Mouse (Mus musculus): ENCODE data around the gene Eif6.

The Eif6 gene

DNA sequence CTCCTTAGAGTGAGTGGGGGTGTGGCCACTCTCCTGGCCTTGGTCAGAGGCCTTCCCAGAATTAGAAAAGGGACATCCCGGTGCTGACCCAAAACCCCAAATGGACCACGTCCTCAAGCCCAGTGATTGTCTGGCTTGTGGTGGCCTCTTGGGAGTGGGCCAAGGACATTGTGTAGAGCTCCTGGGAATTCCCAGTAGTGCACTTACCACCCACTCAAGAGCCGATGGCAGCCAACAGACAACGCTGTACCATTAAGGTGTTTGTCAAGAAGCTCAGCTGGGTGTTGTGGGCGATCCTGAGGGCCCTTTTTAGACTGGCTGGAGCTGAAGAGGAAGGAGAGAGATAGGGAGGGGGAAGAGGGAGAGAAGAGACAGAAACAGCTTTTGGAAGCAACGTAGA, 42.2 kb downstream of the Eif6 start:
- DNase-seq, result no peak

DNA sequence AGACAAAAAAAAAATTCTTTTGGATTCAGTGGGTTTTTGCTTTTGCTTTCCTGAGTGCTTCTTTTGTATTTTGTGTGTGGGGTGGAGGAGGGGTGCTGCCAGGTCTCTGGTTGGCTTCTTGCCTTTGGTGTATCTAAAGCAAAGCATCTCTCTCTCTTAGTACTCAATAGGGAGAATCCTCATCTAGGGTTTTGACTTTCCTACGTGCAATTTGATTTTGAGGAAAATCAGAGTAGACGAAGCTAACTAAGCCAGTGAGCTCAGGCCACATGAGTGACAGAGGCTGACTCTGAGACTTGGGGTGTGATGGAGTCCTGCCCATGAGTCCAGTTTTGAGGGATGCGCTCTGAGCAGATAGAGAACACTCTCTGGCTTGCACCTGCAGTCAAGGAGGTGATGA, 47.2 kb downstream of the Eif6 start:
- no peak for DNase-seq

DNA sequence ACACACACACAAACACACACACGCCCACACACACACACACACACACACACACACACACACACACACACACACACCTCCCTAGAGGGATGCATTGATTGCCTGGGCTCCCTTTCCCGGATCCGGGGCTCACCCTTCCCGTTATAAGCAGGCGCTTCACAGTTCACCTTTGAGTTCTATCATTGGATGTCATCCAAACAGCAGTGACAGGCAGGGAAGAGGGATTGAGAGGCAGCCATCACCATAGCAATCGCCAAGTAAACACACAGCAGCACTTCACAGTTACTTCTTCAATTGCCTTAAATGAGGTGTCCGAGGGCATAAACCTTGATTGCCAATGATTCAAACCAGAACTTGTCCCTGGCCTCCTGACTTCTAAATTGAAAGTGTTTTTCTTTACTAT, 47.7 kb downstream of the Eif6 start:
- DNase-seq, result no peak

DNA sequence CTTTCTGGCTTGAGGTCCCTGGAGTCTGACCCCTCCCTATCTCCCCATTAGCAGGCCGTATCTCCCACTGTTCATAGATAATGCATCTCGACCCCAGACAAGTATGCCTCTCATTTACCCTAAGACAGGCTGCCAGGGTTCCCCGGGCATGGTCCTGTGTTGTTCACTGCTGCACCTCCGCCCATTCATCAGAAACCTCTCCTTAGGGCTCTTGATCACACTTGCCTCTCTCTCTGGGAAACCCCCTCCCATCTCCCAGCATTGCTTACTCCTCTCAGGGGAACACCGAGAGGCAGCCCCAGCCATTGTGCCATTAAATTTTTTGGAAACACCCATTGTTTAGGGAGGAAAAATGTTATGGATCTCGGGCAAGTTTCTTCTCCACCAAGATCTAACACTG, 48.7 kb downstream of the Eif6 start:
- no peak for DNase-seq

DNA sequence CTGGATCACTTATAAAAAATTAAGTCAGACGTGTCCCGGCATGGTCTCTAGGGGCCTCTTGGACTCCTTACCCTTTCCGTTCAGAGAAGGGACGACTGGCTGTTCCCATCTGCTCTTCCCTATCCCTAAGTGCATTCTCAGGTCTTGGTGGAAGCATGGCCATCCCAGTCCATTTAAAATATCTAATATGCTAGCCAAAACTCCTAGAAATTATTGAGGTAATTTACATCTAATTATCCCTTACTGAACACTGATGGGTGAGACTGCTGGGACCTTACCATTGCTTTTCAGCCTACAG, 49.1 kb downstream of the Eif6 start:
- no peak for DNase-seq

DNA sequence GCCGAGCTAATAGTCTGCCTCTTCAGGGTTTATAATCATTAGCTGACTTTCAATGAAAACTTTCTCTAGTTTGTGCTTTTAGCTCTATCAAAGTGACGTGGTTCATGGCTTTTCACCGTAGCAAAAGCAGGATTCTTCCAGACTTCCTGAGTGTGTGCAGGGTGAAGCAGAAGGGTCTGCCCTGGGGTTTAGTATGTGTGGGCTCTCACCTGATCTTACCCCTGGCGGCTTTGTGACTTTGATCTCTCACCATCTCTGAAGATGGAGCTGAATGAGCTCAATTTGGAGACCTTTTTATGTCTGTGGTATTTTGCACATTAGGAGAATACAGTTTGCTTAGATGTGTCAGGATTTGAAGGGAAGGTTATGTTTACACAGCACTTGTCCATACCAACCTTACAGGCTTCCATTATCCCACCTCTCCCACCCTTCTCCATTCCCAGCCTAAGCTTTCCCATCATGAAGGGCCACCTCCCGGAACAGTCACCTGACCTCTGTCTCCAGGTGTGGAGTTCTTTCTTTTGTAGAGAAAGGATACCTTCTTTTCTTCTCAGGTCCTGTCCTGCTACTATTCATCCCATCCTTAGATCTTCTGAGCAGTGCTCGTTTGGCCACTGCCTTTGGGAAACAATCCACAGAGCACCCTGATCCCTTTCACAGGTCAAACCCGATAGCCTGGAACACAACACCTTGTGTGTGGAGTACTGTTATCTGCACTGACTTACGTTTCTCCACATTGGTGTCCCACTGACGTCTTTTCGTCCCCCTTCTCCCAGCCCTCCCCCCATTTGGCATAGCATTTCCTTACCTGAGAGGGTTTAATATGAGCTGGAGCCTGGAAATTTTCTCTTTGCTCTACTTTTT, 49.7 kb downstream of the Eif6 start:
- DNase-seq, result no peak

DNA sequence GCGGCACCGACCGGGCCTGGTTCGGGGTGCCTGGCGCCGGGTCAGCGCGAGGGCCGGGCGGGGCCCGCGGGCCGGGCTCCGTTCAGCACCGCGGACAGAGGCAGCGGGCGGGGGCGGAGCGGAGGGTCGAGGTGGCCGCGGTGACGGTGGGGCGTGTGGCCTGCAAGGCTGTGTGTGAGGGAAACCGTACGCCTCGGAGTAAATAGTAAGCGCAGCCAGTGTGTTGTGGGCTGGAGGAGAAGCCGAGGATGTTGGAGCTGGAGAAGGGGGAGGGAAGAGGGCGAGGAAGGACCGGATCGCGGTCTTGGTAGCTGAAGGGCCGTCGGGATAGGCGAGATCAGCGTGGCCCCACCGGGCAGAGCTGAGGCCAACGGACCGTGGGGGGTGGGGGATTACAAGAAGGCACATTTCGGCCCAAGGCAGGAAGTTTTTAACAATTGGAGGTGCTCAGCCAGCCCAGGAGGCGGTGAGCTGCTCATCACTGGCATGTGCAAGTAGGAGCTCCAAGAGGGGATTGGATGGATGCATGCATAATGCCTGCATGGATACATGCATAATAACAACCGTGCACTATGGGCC, 51.0 kb downstream of the Eif6 start:
- peak; percentile 75 to 76 for DNase-seq

DNA sequence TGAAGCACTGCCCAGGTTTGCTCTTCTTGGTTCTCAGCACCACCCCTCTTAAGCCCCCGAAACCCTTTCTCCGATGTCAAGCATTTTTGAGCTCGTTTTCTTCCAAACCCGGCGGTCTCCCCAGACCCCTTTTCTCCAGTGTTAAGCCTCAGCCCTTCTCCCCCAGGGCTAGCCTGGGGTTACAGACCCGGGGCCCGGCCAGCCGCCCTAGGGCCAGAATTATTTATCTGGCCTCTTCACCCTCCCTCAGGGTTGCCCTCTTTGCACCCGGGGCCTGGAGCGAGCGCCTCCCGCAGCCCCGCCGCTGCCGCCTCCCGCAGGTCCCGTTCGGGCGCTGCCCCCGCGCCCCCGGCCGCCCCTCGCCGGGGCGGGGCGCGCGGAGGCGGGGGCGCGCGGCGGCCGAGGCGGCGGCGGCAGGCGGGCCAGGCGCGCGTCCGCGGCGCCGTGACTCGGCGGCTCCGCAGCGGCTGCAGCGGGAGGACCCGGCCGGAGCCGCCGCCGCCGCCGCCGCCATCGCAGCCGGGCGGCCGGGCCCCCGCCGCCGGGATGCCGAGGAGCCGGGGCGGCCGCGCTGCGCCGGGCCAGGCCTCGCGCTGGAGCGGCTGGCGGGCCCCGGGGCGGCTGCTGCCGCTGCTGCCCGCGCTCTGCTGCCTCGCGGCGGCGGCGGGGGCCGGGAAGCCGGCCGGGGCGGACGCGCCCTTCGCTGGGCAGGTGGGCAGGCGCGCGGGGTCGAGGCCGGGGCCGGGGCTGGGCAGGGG, 51.6 kb downstream of the Eif6 start, which contains the start of gene Mmp24:
Gene Mmp24, plus strand, starts transcription at position 416 of the 758 bp plus-strand sequence.
- no peak for DNase-seq

DNA sequence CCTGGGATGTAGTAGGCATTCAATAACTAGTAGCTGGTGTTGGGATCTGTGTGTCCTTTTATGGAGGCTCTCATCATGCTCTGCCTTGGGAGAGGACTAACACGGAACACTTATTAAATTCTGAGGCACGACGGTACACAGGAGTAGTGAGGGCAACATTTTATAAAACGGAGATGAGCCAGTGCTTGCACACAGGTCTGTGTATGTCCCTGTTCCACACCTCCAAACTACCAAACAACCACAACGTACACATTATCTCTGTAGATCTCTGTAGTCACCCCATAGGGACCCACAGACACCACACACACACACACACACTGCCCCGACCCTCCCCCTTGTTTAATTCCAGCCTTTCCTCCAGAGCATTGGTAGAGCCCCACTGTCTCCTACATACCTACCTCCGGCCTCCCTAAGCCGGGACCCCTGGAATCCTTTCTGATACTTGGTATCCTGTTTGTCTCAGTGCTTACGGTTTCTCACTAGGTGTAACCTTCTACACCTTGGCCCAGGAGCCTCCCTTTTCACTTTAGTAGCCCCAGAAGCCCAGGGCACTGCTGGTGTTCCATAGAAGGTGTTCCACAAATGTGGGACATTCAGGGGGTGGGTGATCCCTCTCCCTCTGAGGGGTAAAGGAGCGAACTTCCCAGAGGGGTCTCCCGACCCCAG, 52.3 kb downstream of the Eif6 start:
- no peak for DNase-seq

DNA sequence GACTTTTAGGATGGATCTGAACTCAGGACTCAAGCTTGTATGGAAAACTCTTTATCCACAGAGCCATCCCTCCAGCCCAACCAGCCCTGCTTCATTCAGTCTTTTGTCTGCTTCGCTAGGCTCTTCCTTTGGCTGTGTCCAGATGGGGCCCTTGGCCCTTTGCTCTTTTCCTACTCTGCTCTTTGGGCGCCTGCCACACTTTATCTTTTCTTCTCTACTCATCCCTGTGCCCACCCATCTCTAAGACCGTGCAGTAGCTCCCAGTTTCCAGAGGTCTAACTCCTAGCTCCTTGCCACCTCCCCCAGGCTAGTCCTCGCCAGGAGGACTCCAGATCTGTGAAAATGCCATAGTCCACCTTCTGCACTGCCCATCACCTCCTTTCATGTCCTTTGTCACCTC, 53.1 kb downstream of the Eif6 start:
- no peak for DNase-seq

All from lung, postnatal 4 days (tissue).